Mouse (Mus musculus) 3134 (cell line): ENCODE data around the gene Rpl38.

Experiments used
- DNase-seq: peaks from one replicate; pipeline ENCODE4 v3.0.0-alpha.2; 2011; ENCODE audit warnings: low spot score; ENCODE audit not compliant: insufficient read length; ENCODE audit errors: extremely low read depth

Gene Rpl38

GRCm38 (mm10) chr11:114676431-114676830 is 8.1 kb downstream of the Rpl38 start:
- peak; percentile 75 for DNase-seq

- DNase-seq: no peak
Measured at GRCm38 (mm10) chr11:114676896-114677530, 8.7 kb downstream of the Rpl38 start.

- no peak for DNase-seq
Measured at GRCm38 (mm10) chr11:114679582-114679981, 11.3 kb downstream of the Rpl38 start.

GRCm38 (mm10) chr11:114680291-114680690 is 12.0 kb downstream of the Rpl38 start:
- no peak for DNase-seq

GRCm38 (mm10) chr11:114681054-114681453 is 12.7 kb downstream of the Rpl38 start:
- no peak for DNase-seq

- no peak for DNase-seq
Measured at GRCm38 (mm10) chr11:114682321-114682900, 14.1 kb downstream of the Rpl38 start.

GRCm38 (mm10) chr11:114683029-114683721 is 14.9 kb downstream of the Rpl38 start:
- no peak for DNase-seq

GRCm38 (mm10) chr11:114683722-114684621 is 15.6 kb downstream of the Rpl38 start:
- no peak for DNase-seq

- DNase-seq: no peak
Measured at GRCm38 (mm10) chr11:114684627-114685373, 16.5 kb downstream of the Rpl38 start.

- DNase-seq: no peak
Measured at GRCm38 (mm10) chr11:114685526-114686040, 17.3 kb downstream of the Rpl38 start.

GRCm38 (mm10) chr11:114686221-114686959 is 18.1 kb downstream of the Rpl38 start:
- no peak for DNase-seq

GRCm38 (mm10) chr11:114687574-114688188 is 19.4 kb downstream of the Rpl38 start:
- peak; percentile 52 for DNase-seq

- DNase-seq: no peak
Measured at GRCm38 (mm10) chr11:114688729-114689128, 20.4 kb downstream of the Rpl38 start.

- no peak for DNase-seq
Measured at GRCm38 (mm10) chr11:114690192-114690591, 21.9 kb downstream of the Rpl38 start.

GRCm38 (mm10) chr11:114691454-114692182 is 23.3 kb downstream of the Rpl38 start:
- no peak for DNase-seq

- no peak for DNase-seq
Measured at GRCm38 (mm10) chr11:114692601-114693000, 24.3 kb downstream of the Rpl38 start.

GRCm38 (mm10) chr11:114693456-114693855 is 25.1 kb downstream of the Rpl38 start:
- no peak for DNase-seq

GRCm38 (mm10) chr11:114694451-114694850 is 26.1 kb downstream of the Rpl38 start:
- DNase-seq: peak; percentile 51
